Mouse (Mus musculus) NIH3T3 (cell line): Measurements from ENCODE around the gene Magt1.
"Not testable (repeated sequence)": the region's sequence is repeated elsewhere in the genome, so short reads cannot be mapped to it uniquely, and the experiment has no call there.

Experiments
- DNase-seq: peaks from one replicate; pipeline ENCODE4 v3.0.0-alpha.2; 2012; ENCODE audit warnings: low read depth

Gene Magt1

GRCm38 (mm10) chrX:105946357-105946756 is 65.3 kb downstream of the Magt1 start:
- no peak for DNase-seq

DNA sequence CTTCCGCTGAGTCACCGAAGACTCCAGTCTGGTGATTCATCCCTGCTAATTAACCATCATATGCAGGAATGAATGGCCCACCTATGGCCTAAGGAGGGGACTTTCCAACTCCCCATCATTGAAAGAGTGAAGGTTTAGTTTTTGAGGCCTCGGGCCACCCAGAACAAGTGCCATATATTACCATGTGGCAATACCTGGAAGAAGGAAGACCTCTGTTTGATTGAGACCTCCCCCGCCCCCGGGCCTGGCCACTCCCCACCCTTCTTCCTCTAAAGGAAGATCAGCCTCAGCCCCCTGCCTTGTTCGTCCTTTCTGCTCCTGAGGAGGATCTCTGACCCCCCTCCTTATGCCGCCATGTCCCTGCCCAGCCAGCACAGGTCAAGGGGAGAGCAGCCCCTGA is 72.5 kb downstream of the Magt1 start:
- DNase-seq = peak; percentile 5

- no peak for DNase-seq
Observed at GRCm38 (mm10) chrX:105937736-105938135, 74.0 kb downstream of the Magt1 start.

DNA sequence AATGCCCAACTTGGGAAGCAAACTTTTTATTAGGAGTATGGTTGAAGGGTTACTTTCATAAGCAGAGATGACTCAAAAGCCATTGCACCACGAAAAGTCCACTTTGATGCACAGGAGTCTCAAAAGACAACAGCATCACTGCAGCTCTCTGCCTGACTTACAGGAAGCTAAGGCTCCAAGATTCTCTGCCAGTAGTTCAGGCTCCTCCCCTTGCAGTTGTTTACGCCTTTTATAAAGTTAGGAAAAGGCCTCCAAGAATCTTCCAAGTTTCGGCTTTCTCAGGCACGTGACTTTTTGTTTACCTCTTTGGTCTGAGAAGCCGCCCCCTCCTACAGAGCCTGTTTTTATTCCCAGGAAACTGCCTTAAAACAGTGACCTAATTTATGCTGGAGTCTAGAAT is 77.4 kb downstream of the Magt1 start:
- peak; percentile 32 for DNase-seq

- DNase-seq = no peak
Observed at GRCm38 (mm10) chrX:105929478-105930038, 82.1 kb downstream of the Magt1 start.

DNA sequence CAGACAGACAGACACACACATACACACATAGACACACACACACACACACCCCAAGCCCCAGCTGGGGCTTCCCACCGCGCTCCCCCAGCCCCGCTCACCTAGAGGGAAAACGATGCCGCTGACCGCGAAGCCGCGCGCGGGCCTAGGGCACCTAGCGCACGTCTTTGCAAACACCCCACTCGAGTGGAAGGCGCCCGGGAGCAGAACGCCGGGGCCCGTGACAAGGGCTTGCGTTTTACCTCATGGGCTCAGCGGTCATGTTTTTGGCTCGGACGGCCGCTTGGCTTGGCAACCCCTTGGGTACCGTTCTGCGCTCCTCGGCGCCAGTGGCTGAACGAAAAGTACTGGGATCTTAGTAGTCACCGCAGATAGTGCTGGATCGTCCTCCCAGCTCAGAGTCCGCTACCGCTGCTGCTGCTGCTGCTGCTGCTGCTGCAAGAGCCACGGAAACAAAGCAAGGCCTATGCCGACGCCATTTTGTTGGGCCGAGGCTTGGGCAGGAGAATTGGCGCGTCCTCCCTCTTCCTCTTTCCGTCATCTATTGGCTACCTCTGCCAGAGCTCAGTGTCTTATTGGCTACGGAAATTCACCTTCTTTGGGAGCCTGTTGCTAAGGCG is 82.7 kb downstream of the Magt1 start, which contains the start of gene Atrx:
Gene Atrx (minus strand): TSS at position 543 of the 617 bp plus-strand sequence.
- peak; percentile 86 for DNase-seq

GRCm38 (mm10) chrX:105927941-105928860 is 83.5 kb downstream of the Magt1 start:
- peak; percentile 74 for DNase-seq

DNA sequence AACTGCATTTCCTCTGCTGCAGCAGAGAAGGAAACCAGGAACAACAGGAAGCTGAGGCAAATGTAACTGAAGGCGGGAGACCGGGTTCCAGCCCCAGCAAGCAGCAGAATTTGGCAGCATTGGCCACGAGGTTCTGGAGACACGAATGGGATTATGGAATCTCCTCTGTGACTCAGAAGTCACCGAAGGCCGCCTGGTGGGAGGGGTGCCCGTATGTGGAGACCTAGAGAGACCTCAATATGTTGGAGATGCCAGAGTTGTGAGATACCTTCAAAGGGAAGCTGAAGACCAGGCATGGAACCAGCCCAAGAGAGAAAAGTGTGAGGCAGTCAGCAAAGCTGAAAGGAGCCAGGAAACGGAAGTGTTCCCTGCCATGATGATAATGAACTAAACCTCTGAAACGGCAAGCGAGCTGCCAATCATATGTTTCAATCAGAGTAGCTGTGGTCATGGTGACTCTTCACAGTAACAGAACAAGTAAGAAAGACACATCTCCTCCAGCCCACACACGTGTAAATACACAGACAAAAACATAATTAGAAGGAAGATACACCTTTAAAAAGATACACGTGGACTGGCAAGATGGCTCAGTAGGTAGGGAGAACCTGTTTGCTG is 85.5 kb downstream of the Magt1 start:
- no peak for DNase-seq

GRCm38 (mm10) chrX:105924326-105925070 is 87.2 kb downstream of the Magt1 start:
- no peak for DNase-seq

DNA sequence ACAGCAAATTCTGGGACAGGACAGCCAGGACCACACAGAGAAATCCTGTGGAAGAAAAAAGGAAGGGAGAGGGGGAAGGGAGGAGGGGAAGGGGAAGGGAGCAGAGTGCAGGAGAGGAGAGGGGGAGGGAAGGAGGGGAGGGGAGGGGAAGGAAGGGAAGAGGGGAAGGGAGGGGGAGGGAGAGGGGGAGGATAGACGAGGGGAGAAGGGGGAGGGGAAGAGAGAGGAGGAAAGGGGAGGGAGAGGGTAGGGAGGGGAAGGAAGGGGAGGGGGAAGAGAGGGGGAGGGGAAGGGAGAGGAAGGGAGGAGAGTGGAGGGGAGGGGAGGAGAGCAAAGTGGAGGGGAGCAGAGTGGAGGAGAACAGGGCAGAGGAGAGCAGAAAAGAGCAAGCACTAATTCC is 87.8 kb downstream of the Magt1 start:
- DNase-seq = no peak

GRCm38 (mm10) chrX:105922986-105923385 is 88.7 kb downstream of the Magt1 start:
- DNase-seq = not testable (repeated sequence)

- peak; percentile 32 for DNase-seq
Observed at GRCm38 (mm10) chrX:105921421-105921820, 90.3 kb downstream of the Magt1 start.
